Mouse (Mus musculus): ENCODE data around the gene Cxcr6.

Cxcr6 gene

DNA sequence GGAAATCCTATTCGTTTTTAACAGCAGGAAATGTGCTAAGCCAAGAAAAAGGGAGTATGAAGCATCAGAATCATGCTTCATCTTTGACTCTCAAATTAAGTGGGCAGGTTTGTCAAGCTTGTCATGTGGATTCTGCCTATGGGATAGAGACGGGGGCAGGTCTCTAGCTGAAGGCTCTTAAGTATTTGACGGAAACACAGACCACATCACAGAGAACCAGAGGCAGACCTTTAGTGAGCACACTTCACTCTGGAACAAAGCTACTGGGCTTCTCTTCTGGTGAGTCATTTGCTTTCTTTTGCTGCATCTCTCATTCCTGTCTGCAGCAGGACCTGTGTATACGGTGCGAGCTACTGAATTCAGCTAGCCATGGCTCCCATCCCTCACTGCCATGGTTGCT, at the start of gene Cxcr6:
Gene Cxcr6 (plus strand): TSS at position 209 of the 400 bp plus-strand sequence.
- no peak for DNase-seq

DNA sequence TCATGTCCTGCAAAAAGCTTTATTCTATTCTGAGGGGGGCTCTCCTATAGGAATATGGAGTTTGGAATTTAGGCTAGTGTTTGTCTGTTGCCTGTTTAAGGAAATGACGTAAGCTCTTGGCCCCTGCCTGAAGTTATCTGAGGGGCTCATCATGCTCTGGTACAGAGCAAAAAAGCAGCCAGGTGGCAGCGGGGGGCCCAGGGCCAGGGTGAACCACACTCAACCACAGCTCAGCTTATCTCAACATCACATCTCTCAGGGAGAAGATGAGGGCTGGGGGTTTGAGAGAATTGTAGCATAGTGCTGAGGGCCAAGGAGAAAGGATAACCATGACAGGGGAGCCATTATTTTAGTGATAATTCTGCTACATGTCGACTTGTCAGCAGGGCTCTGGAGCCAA, 49.5 kb upstream of the Cxcr6 start:
- no peak for DNase-seq

- no peak for DNase-seq
These were observed 48.9 kb upstream of the Cxcr6 start for GRCm38 (mm10) chr9:123757326-123757725.

- no peak for DNase-seq
These were observed 48.1 kb upstream of the Cxcr6 start for GRCm38 (mm10) chr9:123758156-123758555.

DNA sequence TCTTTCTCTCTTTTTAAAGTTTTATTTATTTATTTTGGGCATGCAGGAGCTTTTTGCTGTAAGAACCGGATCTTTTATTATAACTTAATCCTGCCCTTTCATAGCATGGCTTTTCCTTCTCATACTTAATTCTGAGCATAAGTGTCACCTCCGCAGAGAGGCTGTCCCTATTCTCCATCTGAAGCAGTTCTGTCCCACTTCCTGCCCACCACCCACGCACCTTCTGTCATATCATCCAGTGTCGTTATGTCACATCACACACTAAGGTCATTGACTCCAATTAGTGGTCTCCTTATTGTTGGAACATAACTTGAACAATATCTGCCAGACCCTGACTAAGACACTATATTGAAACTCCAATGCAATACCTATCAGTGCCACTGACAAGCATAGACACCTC, 47.6 kb upstream of the Cxcr6 start:
- DNase-seq, result no peak

DNA sequence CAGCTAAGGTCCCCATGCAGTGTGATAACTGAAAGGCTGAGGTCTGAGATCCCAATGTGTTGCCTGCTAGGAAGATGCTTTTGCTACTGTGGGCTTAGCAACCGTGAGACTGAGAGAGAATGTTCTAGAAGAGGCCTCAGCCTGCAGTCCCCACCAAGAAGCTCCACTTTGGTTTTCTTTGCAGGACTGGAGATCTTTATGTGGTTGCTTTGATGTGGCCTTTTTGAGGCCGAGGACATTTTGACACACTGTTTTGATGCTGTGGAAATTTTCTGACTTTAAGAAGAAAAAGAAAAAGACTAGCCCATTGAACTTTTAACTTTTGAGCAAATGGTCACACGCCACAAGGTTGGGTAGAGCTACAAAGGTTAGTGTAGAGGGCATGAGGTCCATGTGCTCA, 45.5 kb upstream of the Cxcr6 start:
- no peak for DNase-seq

DNA sequence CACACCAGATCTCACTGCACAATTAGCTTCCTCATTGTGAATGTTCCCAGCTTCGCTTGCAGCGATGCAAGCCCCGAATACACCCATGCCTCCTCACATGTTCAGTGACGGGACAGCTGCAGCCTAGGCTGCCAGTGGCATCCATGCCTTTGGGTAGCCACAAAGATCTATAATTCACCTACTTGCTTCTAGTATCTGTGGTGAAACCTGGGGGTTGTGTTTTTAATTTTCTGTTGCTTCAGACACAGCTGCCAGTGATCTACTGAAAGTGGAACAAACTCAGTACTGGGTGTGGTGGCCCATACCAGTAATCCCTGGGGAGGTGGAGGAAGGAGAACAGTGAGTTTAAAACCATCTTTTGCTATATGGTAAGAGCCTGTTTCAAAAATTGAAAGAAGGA, 43.4 kb upstream of the Cxcr6 start:
- DNase-seq, result no peak

- DNase-seq, result no peak
These were observed 42.5 kb upstream of the Cxcr6 start for GRCm38 (mm10) chr9:123763771-123764170.

- DNase-seq, result no peak
These were observed 39.3 kb upstream of the Cxcr6 start for GRCm38 (mm10) chr9:123766996-123767395.

DNA sequence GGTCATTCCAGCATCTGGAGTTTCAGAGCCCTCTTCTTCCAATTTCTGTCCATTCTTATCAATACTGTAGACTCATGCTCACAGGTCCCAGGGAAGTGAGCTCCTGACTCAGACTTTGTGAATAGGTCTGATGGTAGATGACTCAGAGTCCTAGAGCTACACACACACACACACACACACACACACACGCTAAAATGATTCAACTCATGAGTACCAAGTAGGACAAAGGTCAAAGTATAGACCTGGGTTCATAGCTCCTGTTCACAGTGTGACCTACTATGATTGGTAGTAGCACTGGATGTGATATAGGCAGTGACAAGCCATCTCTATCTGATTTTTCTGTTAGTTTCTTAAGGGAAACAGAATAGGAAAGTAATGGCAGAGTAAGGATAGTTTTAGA, 37.8 kb upstream of the Cxcr6 start:
- no peak for DNase-seq

DNA sequence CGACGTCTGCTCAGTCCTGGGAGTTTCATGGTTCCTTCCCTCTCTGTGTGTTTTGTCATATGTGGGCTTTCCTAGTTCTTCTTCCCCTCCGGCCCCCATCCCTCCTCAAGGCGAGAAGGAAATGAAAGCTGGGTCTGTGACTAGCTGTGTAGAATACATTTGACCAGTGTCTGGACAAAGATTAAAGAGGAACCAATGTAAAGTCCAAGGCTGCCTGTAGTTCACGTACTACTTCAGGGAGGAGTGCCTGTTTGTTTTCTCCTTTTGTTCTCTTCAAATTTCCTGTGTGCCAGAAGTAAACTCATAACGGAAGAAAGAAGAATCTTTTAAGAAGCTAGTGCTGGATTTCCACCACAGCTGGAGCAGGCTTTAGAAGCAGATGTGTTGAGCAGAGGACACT, 36.7 kb upstream of the Cxcr6 start:
- DNase-seq, result no peak

DNA sequence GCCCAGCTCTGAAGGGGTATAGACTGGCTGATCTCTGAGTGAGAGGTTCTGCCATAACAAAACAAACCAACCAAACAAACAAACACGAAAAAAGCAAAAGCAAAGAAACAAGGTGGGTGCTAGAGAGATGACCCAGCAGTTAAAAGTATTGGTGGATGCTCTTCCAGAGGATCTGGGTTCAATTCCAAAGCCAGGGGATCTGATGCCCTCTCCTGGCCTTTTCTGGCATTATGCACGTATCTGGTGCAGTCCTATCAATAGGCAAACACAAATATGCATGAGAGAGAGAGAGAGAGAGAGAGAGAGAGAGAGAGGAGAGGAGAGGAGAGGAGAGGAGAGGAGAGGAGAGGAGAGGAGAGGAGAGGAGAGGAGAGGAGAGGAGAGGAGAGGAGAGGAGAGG, 33.0 kb upstream of the Cxcr6 start:
- peak; percentile 14 to 20 for DNase-seq

GRCm38 (mm10) chr9:123788855-123789529, 17.3 kb upstream of the Cxcr6 start:
- peak; percentile 4 to 37 for DNase-seq

- peak; percentile 53 to 57 for DNase-seq
These were observed 10.1 kb upstream of the Cxcr6 start for GRCm38 (mm10) chr9:123796174-123796573.

DNA sequence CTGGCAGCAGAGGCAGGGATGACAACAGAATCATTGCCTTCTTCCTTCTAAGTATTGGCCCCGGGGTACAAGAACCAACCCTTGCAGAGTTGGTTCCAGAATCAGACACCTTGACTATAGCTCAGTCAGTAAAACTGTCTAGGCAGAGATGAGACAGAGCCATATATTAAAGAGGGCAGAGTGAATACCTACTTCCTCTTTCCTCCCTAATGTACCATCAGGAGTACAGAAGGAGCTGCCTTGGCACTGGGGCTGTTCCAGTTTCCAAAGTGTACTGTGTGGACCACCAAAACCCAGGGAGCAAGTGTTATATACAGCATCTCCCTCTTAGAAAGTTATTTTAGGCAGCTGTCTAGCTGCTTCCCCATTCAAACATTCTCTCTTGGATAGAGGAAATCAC, 4.7 kb upstream of the Cxcr6 start:
- no peak for DNase-seq

DNA sequence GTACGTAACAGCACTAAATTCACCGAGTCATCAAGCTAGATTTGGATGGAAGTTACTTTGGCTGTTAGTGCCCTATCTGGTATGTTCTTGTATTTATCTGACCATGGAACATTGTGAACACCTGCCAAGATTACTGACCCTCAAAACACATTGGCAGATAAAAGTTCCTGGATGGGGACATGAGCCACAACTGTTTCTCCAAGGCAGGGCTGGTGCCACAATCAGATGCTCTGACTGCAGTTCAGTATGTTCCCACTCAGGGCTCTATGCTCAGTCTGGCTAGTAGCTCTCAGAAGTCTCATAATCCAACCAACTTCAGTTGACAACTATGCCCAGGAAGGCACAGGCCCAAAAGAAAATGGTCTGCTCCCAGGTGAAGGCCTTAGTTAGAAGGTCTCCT, 3.9 kb upstream of the Cxcr6 start:
- no peak for DNase-seq

- no peak for DNase-seq
These were observed 3.4 kb upstream of the Cxcr6 start for GRCm38 (mm10) chr9:123802896-123803295.

GRCm38 (mm10) chr9:123805241-123805640, 1.0 kb upstream of the Cxcr6 start:
- no peak for DNase-seq

DNA sequence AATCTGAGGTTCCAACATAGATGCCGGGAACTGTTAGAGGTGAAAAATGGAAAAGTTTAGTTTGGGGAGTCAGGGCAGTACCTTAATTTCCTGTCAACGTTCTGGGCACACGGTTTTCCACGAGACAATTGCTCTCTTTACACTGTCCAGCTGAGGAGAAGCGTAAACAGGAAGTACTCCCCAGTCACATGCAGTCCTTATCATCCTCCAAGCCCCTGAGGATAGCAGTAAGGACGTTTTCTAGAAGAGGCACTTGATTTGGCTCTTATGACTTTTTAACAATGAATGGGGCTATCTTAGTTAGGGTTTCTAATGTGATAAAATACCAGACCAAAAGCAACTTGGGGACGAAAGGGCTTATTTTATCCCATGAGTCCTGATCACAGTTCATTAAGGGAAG, 2.3 kb downstream of the Cxcr6 start:
- no peak for DNase-seq

- DNase-seq, result no peak
These were observed 5.6 kb downstream of the Cxcr6 start for GRCm38 (mm10) chr9:123811831-123812230.

- no peak for DNase-seq
These were observed 8.1 kb downstream of the Cxcr6 start for GRCm38 (mm10) chr9:123814326-123814725.

DNA sequence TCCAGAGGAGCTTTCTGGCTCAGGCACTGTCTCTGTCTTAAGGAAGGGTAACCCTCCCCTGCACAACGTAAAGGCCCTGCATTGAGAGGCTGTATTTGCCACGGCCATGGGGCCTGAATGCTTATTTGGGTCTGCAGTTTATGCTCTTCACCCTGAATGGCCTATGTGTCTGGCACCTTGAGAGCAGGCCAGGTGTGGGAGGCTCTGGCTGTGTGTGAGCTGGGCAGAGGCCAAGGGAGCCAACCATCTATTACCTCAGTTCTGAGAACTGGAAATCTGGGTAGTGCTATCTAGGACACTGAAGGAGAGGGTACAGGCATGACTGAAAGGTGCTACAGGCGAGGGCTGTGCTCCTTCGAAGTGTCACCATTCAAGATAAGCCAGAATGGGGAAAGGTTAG, 8.5 kb downstream of the Cxcr6 start:
- DNase-seq, result peak; percentile 16 to 22

- no peak for DNase-seq
These were observed 9.2 kb downstream of the Cxcr6 start for GRCm38 (mm10) chr9:123815444-123815843.

DNA sequence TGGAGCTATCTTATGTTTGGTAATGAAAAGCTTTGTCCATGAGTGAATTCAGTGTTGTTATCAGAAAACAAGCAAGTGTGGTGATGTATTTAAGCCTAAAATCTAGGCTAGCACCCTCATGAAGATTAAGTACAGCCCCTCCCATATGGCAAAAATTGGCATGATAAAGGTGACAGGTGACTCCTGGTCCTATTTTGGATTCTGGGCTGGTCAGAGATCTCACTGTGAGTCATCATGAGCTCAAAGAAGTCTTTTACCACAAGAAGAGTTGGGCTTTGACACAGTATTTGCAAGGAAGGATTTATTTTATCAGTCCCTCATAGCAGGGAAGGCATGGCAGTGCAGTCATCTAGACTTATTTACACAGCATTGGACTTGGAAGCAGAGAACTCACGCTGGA, 9.7 kb downstream of the Cxcr6 start:
- no peak for DNase-seq

- DNase-seq, result no peak
These were observed 12.3 kb downstream of the Cxcr6 start for GRCm38 (mm10) chr9:123818601-123819000.
